Mouse (Mus musculus): ENCODE results near the gene Gnaq.

GRCm38 (mm10) chr19:16258766-16259355 is 126.2 kb downstream of the Gnaq start:
- TF ChIP-seq POLR2A (IDR thresholded peaks at IDR 0.05; ENCODE audit: borderline replicate concordance, control insufficient read depth, low read depth, low read length) (no peak), CTCF (IDR thresholded peaks at IDR 0.05; ENCODE audit: control insufficient read depth, insufficient read depth, low read length) (no peak)
